Mouse (Mus musculus) limb, embryonic 14.5 days (tissue): ENCODE results near the gene Snupn. TPM values are rescaled to one million over a fixed set of nuclear protein-coding genes. Genes with fewer than 3 reads are reported as not detected.

Experiments used
- ATAC-seq: fragments of 200-750 bp; cut with Nextera tagmentation; 2 replicates; pipeline ENCODE4 v1.8.0; 2017; ENCODE audit warnings: low read depth, moderate number of reproducible peaks, moderate TSS enrichment; ENCODE audit not compliant: low FRiP score
- DNase-seq: peaks from one replicate; pipeline ENCODE4 v3.0.0-alpha.2; 2015; ENCODE audit warnings: low spot score
- H3K27ac ChIP-seq: fragments of 300-500 bp; sonication (generic); replicated peaks from 2 replicates; pipeline ENCODE4 v1.5.1; 2014; ENCODE audit warnings: low read depth, mild to moderate bottlenecking, low read length, moderate library complexity, mixed read lengths
- H3K27me3 ChIP-seq: fragments of 300-500 bp; sonication (generic); 2 replicates; pipeline ENCODE4 v1.6.1; 2014; ENCODE audit warnings: low read length, mixed read lengths; ENCODE audit not compliant: control insufficient read depth, insufficient read depth
- H3K36me3 ChIP-seq: fragments of 300-500 bp; sonication (generic); 2 replicates; pipeline ENCODE4 v1.6.1; 2014; ENCODE audit warnings: mild to moderate bottlenecking, low read length, moderate library complexity, mixed read lengths; ENCODE audit not compliant: control insufficient read depth, insufficient read depth
- H3K4me1 ChIP-seq: fragments of 300-500 bp; sonication (generic); 2 replicates; pipeline ENCODE4 v1.6.1; 2014; ENCODE audit warnings: antibody characterized with exemption, low read length, mixed read lengths; ENCODE audit not compliant: control insufficient read depth, insufficient read depth
- H3K4me2 ChIP-seq: fragments of 300-500 bp; sonication (generic); replicated peaks from 2 replicates; pipeline ENCODE4 v1.6.1; 2014; ENCODE audit warnings: low read depth, mild to moderate bottlenecking, low read length, moderate library complexity; ENCODE audit not compliant: severe bottlenecking
- H3K4me3 ChIP-seq: fragments of 300-500 bp; sonication (generic); replicated peaks from 2 replicates; pipeline ENCODE4 v1.5.1; 2014; ENCODE audit warnings: low read length
- H3K9ac ChIP-seq: fragments of 300-500 bp; sonication (generic); 2 replicates; pipeline ENCODE4 v1.6.1; 2014; ENCODE audit warnings: mild to moderate bottlenecking, low read depth, low read length, moderate library complexity; ENCODE audit not compliant: severe bottlenecking
- H3K9me3 ChIP-seq: fragments of 300-500 bp; sonication (generic); 2 replicates; pipeline ENCODE4 v1.6.1; 2016; ENCODE audit warnings: low read length; ENCODE audit not compliant: control insufficient read depth
- POLR2A ChIP-seq: fragments of 200-500 bp; IDR thresholded peaks from 2 replicates; pipeline ENCODE4 v1.8.0; 2012; ENCODE audit warnings: inconsistent platforms, mild to moderate bottlenecking, moderate library complexity, borderline replicate concordance; ENCODE audit not compliant: insufficient read depth, insufficient read length; ENCODE audit errors: extremely low read depth
- WGBS: fragments of 180-500 bp; shearing (Covaris S2); extraction: QIAGEN DNeasy Blood & Tissue Kit; methylation state at CpG from one replicate; pipeline ENCODE4 v1.1.7; 2014; 5-methylcytosine and 5-hydroxymethylcytosine counted together
- polyA plus RNA-seq, 2 experiments: library from polyadenylated mRNA; depleted of rRNA in 1 of 2; stranded (reverse) in 1 of 2; unstranded in 1 of 2; fragments of >200 nt; fragmentation: Nextera tagmentation in 1 of 2; extraction: Ambion mirVana in 1 of 2; gene quantifications; 2 replicates each; pipeline versions ENCODE4 v1.2.1 to v1.2.3; 2012 to 2014

Gene Snupn
- polyA plus RNA-seq, 2 experiments = 15.9 to 24.2 TPM

DNA sequence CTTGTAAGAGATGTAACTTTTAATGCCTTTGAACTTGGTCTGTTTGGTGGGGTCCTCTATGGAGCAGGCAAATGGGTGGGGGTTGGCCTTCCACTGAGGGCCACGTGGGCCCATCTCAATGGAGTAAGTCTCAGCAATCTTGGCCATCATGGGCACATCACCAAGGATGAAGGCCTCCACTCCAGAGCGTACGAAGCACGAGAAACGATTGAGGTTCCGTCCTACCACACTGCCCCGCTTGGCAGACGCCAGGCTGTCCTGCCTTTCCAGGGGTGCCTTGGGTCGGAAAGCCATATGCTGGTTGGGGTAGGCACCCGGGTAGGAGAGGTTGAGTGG lies 24.7 kb upstream of the Snupn start:
- H3K9ac ChIP-seq = peak overlapping the region; percentile 81; the same call in 1 of the 2 replicates
- TF ChIP-seq POLR2A = no peak
- H3K4me2 ChIP-seq = peak overlapping the region; percentile 93
- ATAC-seq = no peak
- peak overlapping the region; percentile 68 for H3K4me3 ChIP-seq
- H3K9me3 ChIP-seq = no peaks in the 10 kb centered on the region
- no peak for DNase-seq
- H3K36me3 ChIP-seq = peaks cover 29% of the 10 kb centered on the region
- H3K4me1 ChIP-seq = peaks cover 45% of the 10 kb centered on the region
- no peaks in the 10 kb centered on the region for H3K27me3 ChIP-seq
- no peak overlapping the region for H3K27ac ChIP-seq
- WGBS = 98% methylated on average over 10 of the region's 10 CpGs

- ATAC-seq (no peak), DNase-seq (no peak)
- H3K4me2 ChIP-seq = peak overlapping the region; percentile 93
- TF ChIP-seq POLR2A = no peak
- no peaks in the 10 kb centered on the region for H3K9me3 ChIP-seq
- H3K27ac ChIP-seq = no peak overlapping the region
- peak overlapping the region; percentile 81 for H3K9ac ChIP-seq
- WGBS = 83% methylated on average over 10 of the region's 10 CpGs
- H3K27me3 ChIP-seq = no peaks in the 10 kb centered on the region
- H3K4me1 ChIP-seq = peaks cover 45% of the 10 kb centered on the region
- peak overlapping the region; percentile 68 for H3K4me3 ChIP-seq
- H3K36me3 ChIP-seq = peaks cover 25% of the 10 kb centered on the region
Observed at GRCm38 (mm10) chr9:56926387-56926786, 24.3 kb upstream of the Snupn start.

DNA sequence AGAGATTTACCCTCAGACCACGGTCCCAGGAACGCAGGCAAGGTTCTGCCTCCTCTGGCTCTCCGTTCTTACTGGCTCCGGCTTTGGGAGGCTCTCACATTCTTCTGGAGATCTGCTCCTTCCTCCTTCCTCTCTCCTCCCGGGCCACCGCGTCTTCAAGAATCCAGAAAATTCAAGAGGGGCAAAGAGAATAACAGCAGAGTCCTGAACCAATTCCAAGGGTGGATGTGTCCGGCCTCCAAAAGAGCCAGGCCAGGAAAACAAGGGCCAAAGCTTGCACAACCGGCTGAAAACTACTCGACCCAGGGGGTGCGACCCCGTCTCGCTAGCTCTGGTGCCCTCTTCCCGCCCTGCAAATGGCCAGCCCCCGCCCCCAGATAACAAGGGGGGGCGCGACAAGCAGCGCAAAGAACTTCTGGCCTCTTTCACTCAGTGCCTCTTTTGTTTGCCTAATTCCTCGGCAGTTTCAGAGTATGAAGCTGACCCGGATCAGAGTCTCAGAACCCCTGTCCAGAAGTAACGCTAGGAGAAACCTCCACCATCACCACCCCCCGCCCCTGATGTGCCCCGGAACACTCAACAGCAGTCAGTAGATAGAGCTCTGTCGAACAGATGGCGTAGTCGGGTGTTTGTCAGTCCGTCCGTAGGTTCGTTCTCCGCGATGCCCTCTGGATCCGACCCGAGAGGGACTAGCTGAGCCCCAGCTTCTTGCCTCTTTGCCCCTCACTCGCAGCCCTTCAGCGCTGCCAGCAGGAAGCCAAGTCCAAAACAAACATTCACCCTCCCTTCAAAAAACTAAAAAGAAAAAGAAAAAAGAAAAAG lies 23.3 kb upstream of the Snupn start:
- H3K36me3 ChIP-seq = peaks cover 15% of the 10 kb centered on the region
- H3K4me3 ChIP-seq = peak overlapping the region; percentile 68
- DNase-seq (peak; percentile 28), ATAC-seq (no peak)
- no peaks in the 10 kb centered on the region for H3K27me3 ChIP-seq
- peak overlapping the region; percentile 81 for H3K9ac ChIP-seq
- H3K27ac ChIP-seq = peak overlapping the region; percentile 93
- no peaks in the 10 kb centered on the region for H3K9me3 ChIP-seq
- peak overlapping the region; percentile 93 for H3K4me2 ChIP-seq
- WGBS = under 1% methylated on average over 35 of the region's 35 CpGs
- TF ChIP-seq POLR2A = peak; percentile 50; the same call in 1 of the 2 replicates
- H3K4me1 ChIP-seq = peaks cover 45% of the 10 kb centered on the region

- peak; percentile 79; the same call in 1 of the 2 replicates for TF ChIP-seq POLR2A
- 3% methylated on average over 46 of the region's 50 CpGs for WGBS
- H3K4me1 ChIP-seq = peaks cover 38% of the 10 kb centered on the region
Observed at GRCm38 (mm10) chr9:56928041-56928811, 22.5 kb upstream of the Snupn start, which contains the start of gene Snx33. Gene Snx33, minus strand, starts transcription at chr9:56928371.

DNA sequence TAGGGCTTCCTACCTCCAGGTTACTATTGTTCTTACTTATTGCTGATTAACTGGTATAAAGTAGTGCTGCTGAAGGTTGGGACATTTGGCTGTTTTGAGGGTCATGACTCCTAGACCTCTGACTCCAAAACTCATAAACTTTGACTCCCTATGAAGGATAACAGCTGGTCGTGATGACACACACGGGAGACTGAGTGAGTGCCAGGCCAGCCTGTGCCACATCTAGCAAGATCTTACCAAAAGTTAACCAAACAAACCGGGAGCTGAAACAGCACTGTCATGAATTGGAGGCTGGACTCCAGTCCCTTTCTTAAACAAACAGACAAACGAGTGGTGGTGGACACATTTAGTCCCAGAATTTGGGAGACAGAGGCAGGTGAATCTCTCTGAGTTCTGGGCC lies 21.2 kb upstream of the Snupn start:
- peaks cover 12% of the 10 kb centered on the region for H3K36me3 ChIP-seq
- no peak for ATAC-seq
- no peaks in the 10 kb centered on the region for H3K27me3 ChIP-seq
- H3K27ac ChIP-seq = no peak overlapping the region
- H3K9ac ChIP-seq = no peak overlapping the region
- 43% methylated on average over 4 of the region's 4 CpGs for WGBS
- no peaks in the 10 kb centered on the region for H3K9me3 ChIP-seq
- no peak for DNase-seq
- no peak overlapping the region for H3K4me2 ChIP-seq
- TF ChIP-seq POLR2A = no peak
- H3K4me3 ChIP-seq = no peak overlapping the region
- H3K4me1 ChIP-seq = peaks cover 25% of the 10 kb centered on the region

More at GRCm38 (mm10) chr9:56928041-56928811, 22.5 kb upstream of the Snupn start, which contains the start of gene Snx33:
- Histone ChIP-seq H3K36me3 (peaks cover 14% of the 10 kb centered on the region), H3K4me2 (peak within 1 kb of the TSS; percentile 93), H3K27me3 (no peaks in the 10 kb centered on the region), H3K9me3 (no peaks in the 10 kb centered on the region), H3K9ac (peak within 1 kb of the TSS; percentile 81), H3K27ac (peak within 1 kb of the TSS; percentile 93), H3K4me3 (peak within 1 kb of the TSS; percentile 68)
- ATAC-seq (peak; percentile 91), DNase-seq (peak; percentile 92)
